In genomic region chr1:59142809-59143208, GRCm38 (mm10) we compare ENCODE assay signal across 10 mouse cellular contexts. TPM values are rescaled to one million over a fixed set of nuclear protein-coding genes. Genes with fewer than 3 reads are reported as not detected.
DNase-seq lines count a peak whose midpoint lies in the region; ATAC-seq and TF ChIP-seq lines count a peak whose summit lies in the region.
"Had no signal": no experiment of that assay in that cellular context is flagged by ENCODE, and none has a peak within 500 bp of the region (broad histone marks: within the 10 kb centered on the region; RNA-seq: fewer than 3 reads in every experiment).

No protein-coding gene starts in this region.

- 0 out of 2 replicates have a peak, but pooled peaks cover 4% of the 10 kb centered on the region for H3K9me3 ChIP-seq in neural tube, embryonic 15.5 days (replicated peaks)
- no peaks in the 10 kb centered on the region for H3K9me3 ChIP-seq in lung, postnatal 0 days (ENCODE audit: low read length)
- H3K9me3 ChIP-seq: stomach, embryonic 15.5 days had no signal

- no peaks in the 10 kb centered on the region for H3K36me3 ChIP-seq in neural tube, embryonic 15.5 days
- H3K36me3 ChIP-seq in lung, postnatal 0 days (ENCODE audit: insufficient read depth, low read length) = no peaks in the 10 kb centered on the region
- H3K36me3 ChIP-seq: stomach, embryonic 15.5 days had no signal

- H3K4me2 ChIP-seq in neural tube, embryonic 15.5 days = no peak overlapping the region
- no peak overlapping the region for H3K4me2 ChIP-seq in lung, postnatal 0 days (replicated peaks; ENCODE audit: low read depth, low read length)
- H3K4me2 ChIP-seq: stomach, embryonic 15.5 days had no signal

- H3K27me3 ChIP-seq in neural tube, embryonic 15.5 days (replicated peaks) = no peaks in the 10 kb centered on the region
- no peaks in the 10 kb centered on the region for H3K27me3 ChIP-seq in lung, postnatal 0 days (replicated peaks; ENCODE audit: insufficient read depth, low read length)
- H3K27me3 ChIP-seq: stomach, embryonic 15.5 days had no signal

- H3K9ac ChIP-seq in neural tube, embryonic 15.5 days (replicated peaks) = no peak overlapping the region
- H3K9ac ChIP-seq in lung, postnatal 0 days (replicated peaks; ENCODE audit: low read depth) = no peak overlapping the region
- H3K9ac ChIP-seq: stomach, embryonic 15.5 days had no signal

- H3K4me1 ChIP-seq in neural tube, embryonic 15.5 days = no peaks in the 10 kb centered on the region
- no peaks in the 10 kb centered on the region for H3K4me1 ChIP-seq in lung, postnatal 0 days (ENCODE audit: insufficient read depth, low read depth, low read length)
- H3K4me1 ChIP-seq: stomach, embryonic 15.5 days had no signal

- TF ChIP-seq EP300 in lung, postnatal 0 days (IDR thresholded peaks at IDR 0.05) = no peak

- DNase-seq in cerebellum, postnatal 10 days = peak; percentile 74 to 80
- no peak for DNase-seq in cerebellum, adult 8-10 months
- peak; percentile 57 for DNase-seq in neural tube, embryonic 10.5 days (ENCODE audit: extremely low spot score, low spot score)
- DNase-seq in c-Kit-positive CD71-negative TER-119-negative erythroid progenitor cells, embryonic 14.5 days (ENCODE audit: low read depth) = peak; percentile 62
- peak; percentile 53 to 68 for DNase-seq in heart, postnatal 14 days
- DNase-seq in lung, postnatal 0 days (ENCODE audit: low spot score) = peak; percentile 89
- peak; percentile 39 to 68 for DNase-seq in spleen, postnatal 14 days (ENCODE audit: low spot score in 2 of 2)

- peak; percentile 88 for TF ChIP-seq CTCF in lung, postnatal 0 days (IDR thresholded peaks at IDR 0.05)

- H3K4me3 ChIP-seq in neural tube, embryonic 15.5 days (replicated peaks) = no peak overlapping the region
- H3K4me3 ChIP-seq in lung, postnatal 0 days (ENCODE audit: low read depth, low read length) = no peak overlapping the region
- H3K4me3 ChIP-seq: stomach, embryonic 15.5 days had no signal

- H3K27ac ChIP-seq in neural tube, embryonic 15.5 days (replicated peaks) = no peak overlapping the region
- H3K27ac ChIP-seq in lung, postnatal 0 days (ENCODE audit: low read length) = no peak overlapping the region
- H3K27ac ChIP-seq: stomach, embryonic 15.5 days had no signal

- intact Hi-C loops in heart, postnatal 14 days (cut with DNase I) = loop anchor here (2.0 to 5.0 kb wide), 3 partner anchors 76 to 370 kb away; no protein-coding TSS in a partner anchor

- no peak for ATAC-seq in neural tube, embryonic 15.5 days (ENCODE audit: low FRiP score)
- ATAC-seq in lung, postnatal 0 days = peak; percentile 55; the same call in 1 of the 2 replicates

RNA-seq across cellular contexts. Expression of gene Mpp4, which starts 20.4 kb away (rescaled TPM):
- 0.86 and 1.3 TPM in 2 replicates for polyA plus RNA-seq in neural tube, embryonic 15.5 days (2015; fragmentation: Nextera tagmentation; extraction: Ambion mirVana)
- under 1 TPM in 1 of 2 experiments, not detected in 1; 0.12 TPM for total RNA-seq in heart, postnatal 14 days (2021)
- 0.23 and 0.27 TPM in 2 replicates for polyA plus RNA-seq in lung, postnatal 0 days (2015; fragmentation: Nextera tagmentation; extraction: Ambion mirVana)

RNA-seq across cellular contexts. Expression of gene Tmem237, which starts 22.6 kb away (rescaled TPM):
- 41.3 and 42.0 TPM in 2 replicates for polyA plus RNA-seq in neural tube, embryonic 15.5 days (2015; fragmentation: Nextera tagmentation; extraction: Ambion mirVana)
- 1 to 10 TPM; 3.5 to 5.1 TPM for total RNA-seq in heart, postnatal 14 days (2021)
- polyA plus RNA-seq in lung, postnatal 0 days (2015; fragmentation: Nextera tagmentation; extraction: Ambion mirVana) = 27.4 and 30.1 TPM in 2 replicates

RNA-seq across cellular contexts. Expression of gene C2cd6, which starts 48.1 kb away (rescaled TPM):
- 0.15 TPM in 1 of 2 replicates, not detected in the other for polyA plus RNA-seq in neural tube, embryonic 15.5 days (2015; fragmentation: Nextera tagmentation; extraction: Ambion mirVana)
- total RNA-seq in heart, postnatal 14 days (2021) = not detected
- not detected in 2 replicates for polyA plus RNA-seq in lung, postnatal 0 days (2015; fragmentation: Nextera tagmentation; extraction: Ambion mirVana)
- total RNA-seq: layer of hippocampus, postnatal 14 days had no signal
- polyA plus RNA-seq: stomach, embryonic 15.5 days had no signal
